Mouse (Mus musculus): ENCODE results near the gene Dcx.

Dcx gene

DNA sequence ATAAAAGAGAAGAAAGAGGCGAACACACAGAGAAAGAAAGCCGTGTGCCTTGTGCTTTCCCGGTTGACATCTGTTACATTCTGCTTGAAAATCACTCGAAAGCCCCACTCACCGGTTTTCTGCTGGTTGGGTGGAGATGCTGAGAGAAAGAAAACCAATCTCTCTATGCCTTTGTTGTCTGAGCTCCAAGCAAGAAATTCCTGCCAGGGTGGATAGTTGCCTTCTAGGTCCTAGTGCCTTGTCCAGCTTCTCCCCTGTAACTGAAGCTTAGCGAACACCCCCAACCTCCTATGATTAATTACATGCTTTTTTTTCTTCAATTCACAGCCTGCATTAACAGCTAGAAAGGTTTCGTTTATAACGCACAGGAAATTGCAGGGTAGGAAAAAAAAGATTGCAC lies at the start of gene Dcx:
Gene Dcx, minus strand, starts transcription at position 354 of the 400 bp plus-strand sequence.
- peak; percentile 20 for DNase-seq

DNA sequence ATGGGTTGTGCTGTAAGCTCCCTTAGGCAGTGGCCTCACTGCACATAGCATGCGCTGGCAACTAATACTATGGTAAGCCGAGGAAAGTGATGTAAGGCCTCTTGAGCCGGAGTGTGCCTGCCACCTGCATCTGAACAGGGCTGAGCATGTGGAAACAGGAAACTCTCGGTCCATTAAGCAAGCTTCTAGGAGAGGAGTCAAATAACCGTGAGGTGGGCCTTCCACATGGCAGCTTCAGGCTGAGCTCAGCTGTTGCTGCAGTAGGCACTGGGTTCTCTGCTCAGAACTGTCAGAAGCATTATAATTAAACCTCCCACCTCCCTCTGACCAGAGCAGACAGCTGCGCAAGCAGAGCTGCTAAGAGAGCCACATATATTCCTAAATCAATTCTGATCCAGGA lies 33.1 kb upstream of the Dcx start:
- DNase-seq, result no peak

- no peak for DNase-seq
Measured at GRCm38 (mm10) chrX:143933671-143934070, 560 bp upstream of the Dcx start.

- no peak for DNase-seq
Measured at GRCm38 (mm10) chrX:143932530-143932929, 581 bp downstream of the Dcx start.

DNA sequence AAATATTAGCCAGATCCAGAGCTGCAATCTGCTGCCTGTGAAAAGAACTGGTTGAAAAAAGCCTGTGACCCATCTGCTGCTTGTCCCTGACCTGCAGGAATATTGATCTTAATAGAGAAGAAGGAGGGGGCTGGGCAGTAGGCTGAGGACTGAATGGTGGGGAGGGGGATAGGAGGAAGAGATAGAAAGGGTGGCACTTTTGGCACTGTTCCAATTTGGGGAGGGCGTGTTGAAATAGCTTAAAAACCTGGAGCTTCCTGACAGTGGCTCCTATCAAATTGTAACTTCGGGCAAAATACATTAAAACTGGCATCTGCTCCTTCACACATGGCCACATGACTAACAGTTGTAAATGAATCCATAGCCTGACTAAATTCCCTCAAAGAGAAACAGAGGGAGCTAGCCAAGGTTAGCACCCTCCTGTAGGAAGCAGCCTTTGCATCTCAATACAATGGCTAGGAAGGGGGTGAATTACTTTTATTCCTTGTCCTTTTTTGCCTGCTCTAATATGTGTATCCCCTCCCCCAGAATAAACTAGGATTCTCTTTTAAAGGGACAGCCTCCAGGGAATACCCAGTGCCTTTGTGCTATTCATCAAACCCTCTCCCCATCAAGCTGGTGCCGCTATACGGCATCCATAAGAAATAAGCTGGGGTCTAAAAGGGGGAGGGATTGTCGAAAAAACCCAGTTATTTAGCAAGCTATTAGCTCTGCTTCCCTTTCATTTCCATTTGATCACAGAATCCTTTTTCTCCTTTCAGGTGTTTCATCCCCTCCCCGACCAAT lies 1.5 kb downstream of the Dcx start:
- no peak for DNase-seq

GRCm38 (mm10) chrX:143922070-143922469 lies 11.0 kb downstream of the Dcx start:
- no peak for DNase-seq

DNA sequence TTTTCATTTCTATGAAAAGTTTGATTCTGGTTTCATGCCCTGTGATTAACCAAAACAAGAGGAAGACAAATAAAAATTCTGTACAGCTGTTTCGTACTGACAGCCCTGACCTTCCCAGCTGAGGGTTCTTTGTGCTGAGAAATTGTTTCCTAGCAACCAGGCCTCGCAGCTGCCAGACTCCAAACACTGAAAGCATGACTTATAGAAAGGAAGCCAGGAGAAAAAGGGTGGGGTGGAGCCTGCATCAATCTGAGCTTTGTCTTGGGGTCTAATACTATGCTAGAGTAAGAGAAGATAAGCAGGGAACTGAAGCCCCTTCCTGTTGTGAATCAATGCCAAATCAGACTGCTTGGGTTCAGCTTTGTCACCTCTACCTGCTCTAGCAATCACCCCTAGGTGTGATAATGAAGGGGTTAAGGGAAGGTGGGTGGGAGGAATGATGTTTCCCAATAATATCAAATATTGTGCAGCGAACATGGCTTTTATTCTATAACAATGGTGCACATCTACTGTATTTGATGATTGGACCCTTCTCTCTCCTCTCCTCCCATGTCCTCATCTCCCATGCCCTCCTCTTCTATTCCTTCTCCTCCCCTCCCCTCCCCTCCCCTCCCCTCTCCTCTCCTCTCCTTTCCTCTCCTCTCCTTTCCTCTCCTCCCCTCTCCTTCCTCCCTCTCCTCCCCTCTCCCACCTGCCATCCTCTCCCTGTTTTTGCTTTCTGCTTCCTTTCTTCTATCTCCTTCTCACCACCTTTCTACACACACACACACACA lies 26.2 kb downstream of the Dcx start:
- no peak for DNase-seq

GRCm38 (mm10) chrX:143904689-143905088 lies 28.4 kb downstream of the Dcx start:
- DNase-seq, result no peak

DNA sequence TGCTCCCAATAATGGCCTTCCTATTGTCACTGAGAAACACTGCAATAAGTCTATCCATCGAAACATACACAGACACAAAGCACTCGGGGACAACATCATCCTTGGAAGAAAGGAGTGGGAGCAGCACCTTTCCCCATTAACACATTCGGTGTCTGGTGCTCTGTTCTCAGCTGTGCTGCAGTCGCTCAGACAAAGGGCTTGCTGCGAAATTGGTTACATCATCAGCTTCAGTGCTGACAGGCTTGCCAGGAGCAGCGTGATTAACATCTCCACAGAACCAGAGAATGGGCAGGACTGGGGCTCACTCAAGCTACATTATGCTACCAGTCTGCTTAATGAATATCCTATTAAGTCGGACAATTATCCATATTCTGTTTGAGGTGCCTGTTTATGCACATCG lies 30.8 kb downstream of the Dcx start:
- no peak for DNase-seq

- no peak for DNase-seq
Measured at GRCm38 (mm10) chrX:143897363-143898285, 35.5 kb downstream of the Dcx start.

- DNase-seq, result no peak
Measured at GRCm38 (mm10) chrX:143896936-143897335, 36.2 kb downstream of the Dcx start.

GRCm38 (mm10) chrX:143893180-143893579 lies 39.9 kb downstream of the Dcx start:
- DNase-seq, result no peak

DNA sequence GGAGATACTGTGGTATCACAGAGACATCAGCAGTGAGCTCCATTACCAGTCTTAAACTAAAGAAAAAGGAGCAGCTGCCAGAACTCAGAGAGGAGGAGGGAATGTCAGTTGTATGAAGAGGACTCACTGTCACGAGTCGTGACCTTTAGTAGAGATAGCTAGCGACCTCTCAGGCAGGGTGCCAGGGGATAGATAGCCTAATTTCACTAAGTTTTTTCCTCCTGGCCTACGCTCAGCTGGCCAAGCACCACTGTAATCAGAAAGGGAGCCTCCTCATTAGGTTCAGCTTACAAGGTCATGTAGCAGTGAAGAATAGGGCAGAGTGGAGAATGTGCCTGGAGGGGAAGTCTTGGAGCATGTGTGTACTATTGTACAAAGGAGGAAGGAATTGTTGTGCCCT lies 47.3 kb downstream of the Dcx start:
- DNase-seq, result no peak

GRCm38 (mm10) chrX:143884953-143885352 lies 48.2 kb downstream of the Dcx start:
- DNase-seq, result no peak

- no peak for DNase-seq
Measured at GRCm38 (mm10) chrX:143884299-143884698, 48.8 kb downstream of the Dcx start.

DNA sequence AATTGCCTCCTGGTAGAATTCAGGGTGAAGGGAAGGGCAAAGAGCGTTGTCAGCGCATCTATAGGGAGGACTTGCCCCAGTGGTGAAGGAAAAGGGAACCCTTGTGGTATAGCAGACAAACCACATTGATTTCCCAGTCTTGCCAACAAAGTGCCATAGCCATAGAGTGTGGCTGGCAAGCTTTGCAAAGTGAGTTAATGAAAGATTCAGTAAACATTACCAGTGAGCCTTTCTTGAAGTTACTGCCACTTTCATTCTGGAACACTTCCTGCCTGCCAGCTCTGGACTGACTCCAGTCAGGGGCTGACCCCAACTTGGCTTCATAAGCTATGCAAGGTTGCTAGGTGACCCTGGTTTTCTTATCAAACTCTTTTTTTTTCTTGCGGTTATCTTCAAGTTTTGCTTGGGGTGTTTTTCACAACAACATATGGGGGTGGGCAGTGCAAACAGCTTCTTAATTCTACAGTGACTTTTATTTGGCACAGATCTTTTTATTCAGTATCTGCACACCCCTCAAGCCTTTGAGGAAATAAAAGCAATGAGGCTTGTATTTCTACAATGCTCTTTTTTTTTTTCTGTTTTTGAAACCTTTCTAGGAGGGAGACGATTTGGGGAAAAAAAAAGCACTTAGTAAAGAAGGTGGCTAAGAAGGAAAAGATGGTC lies 51.2 kb downstream of the Dcx start:
- DNase-seq, result no peak

GRCm38 (mm10) chrX:143879631-143880030 lies 53.5 kb downstream of the Dcx start:
- DNase-seq, result no peak

DNA sequence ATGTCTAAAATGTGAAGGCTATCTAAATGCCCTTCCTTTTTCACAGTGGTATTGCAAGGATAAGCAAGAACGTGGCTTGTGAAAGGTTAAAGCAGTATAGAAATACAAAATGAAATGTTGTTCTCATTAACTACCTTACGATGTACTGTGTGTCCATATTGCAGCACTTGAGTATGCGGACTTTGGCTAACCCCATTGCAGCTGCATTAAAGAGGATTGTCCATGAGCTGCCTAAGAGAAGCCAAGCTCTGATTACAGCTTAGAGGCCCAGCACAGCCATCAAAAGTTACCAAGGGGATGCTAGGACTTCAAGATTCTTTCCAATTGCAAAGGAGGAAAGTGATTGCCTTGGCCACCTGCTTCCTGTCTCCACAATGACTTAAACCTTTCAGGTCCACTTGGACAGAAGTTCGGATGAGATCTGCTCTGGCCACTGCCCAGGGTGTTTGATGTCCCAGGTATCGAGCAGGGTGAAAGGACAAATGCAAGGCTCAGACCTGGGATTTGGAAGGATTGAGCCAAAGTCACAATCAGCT lies 65.9 kb downstream of the Dcx start:
- no peak for DNase-seq

DNA sequence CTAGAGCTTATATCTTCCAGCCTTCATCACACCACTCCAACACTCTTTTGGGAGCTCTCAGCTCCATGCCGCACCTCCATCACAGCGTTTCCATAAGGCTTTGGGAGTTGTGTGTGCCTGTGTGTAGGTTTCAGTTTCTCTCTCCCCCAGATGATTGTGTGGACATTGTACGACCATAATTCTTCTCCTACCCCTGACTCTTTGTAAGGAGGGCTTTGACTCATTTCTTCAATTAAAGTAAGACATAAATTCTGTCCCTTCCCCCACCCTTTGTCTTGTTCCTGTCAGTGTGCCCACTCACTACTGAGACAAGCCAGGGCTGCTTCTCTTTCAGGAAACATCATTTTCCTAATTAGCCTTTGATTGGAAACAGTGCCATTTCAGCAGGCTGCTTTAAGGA lies 81.8 kb downstream of the Dcx start:
- DNase-seq, result no peak

- no peak for DNase-seq
Measured at GRCm38 (mm10) chrX:143849969-143850368, 83.1 kb downstream of the Dcx start.

DNA sequence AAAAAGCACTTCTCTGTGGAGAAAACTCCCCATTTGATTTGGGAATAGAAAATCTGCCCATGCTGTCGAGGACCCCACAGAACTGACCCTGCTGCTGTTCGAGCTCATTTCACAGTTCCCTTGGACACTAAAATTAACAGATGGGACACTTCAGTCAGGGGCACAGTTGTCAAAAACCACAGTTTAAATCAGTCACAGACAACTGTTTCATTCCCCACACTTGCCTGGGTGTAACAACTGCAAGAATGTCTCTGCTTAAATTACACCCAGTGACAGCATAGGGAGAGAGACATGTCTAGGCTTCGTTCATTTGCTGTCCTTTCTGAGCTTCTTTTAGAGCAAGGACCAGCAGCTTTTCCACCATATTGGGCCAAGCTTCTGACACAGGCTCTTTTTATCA lies 86.5 kb downstream of the Dcx start:
- DNase-seq, result no peak

DNA sequence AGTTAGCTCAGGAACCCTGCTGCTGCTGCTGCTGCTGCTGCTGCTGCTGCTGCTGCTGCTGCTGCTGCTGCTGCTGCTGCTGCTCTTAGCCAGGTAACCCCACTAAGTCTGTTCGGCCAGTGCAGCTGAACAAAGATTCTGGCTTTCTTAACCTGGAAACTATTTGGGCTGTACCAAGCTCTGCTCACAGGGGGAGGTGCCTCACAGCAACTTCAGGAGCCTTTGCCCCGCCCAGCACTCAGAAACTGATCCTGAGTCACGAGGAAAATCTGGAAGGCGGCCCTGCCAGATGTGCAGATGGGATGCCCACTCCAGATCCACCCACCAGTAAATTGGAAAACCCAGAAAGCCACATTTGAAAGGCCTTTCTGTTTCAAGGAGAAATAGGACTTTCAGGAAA lies 105.9 kb downstream of the Dcx start, which contains the start of gene Capn6:
Gene Capn6, minus strand, starts transcription at position 203 of the 400 bp plus-strand sequence.
- DNase-seq, result no peak

Data from right cerebral cortex, postnatal 4 days (tissue).